In genomic region chr10:80741634-80742179, GRCm38 (mm10) we compare ENCODE assay signal across 8 mouse cellular contexts. TPM values are rescaled to one million over a fixed set of nuclear protein-coding genes. Genes with fewer than 3 reads are reported as not detected.
A peak's percentile ranks its signal among the peaks of the same experiment; 100 is the strongest.
DNase-seq lines count a peak whose midpoint lies in the region; ATAC-seq and TF ChIP-seq lines count a peak whose summit lies in the region.

No protein-coding gene starts in this region.

- H3K27ac ChIP-seq in heart, embryonic 11.5 days (ENCODE audit: low read depth, low read length) = peak overlapping the region; percentile 87
- H3K27ac ChIP-seq in intestine, postnatal 0 days (ENCODE audit: low read depth, low read length) = peak overlapping the region; percentile 74
- peak overlapping the region; percentile 64; the same call in 1 of the 2 replicates for H3K27ac ChIP-seq in neural tube, embryonic 12.5 days

- peaks cover 15% of the 10 kb centered on the region for H3K4me1 ChIP-seq in heart, embryonic 11.5 days (ENCODE audit: control insufficient read depth, insufficient read depth, low read length)
- H3K4me1 ChIP-seq in intestine, postnatal 0 days (replicated peaks; ENCODE audit: control insufficient read depth, insufficient read depth, low read length) = peaks cover 6% of the 10 kb centered on the region; the same call in 1 of the 2 replicates
- H3K4me1 ChIP-seq in neural tube, embryonic 12.5 days = peaks cover 21% of the 10 kb centered on the region

- TF ChIP-seq CTCF in intestine, postnatal 0 days (IDR thresholded peaks at IDR 0.05; ENCODE audit: low read depth) = no peak

- peak overlapping the region; percentile 97 for H3K9ac ChIP-seq in heart, embryonic 11.5 days (ENCODE audit: low read depth, low read length)
- H3K9ac ChIP-seq in intestine, postnatal 0 days (ENCODE audit: low read depth, low read length) = peak overlapping the region; percentile 99
- H3K9ac ChIP-seq in neural tube, embryonic 12.5 days = peak overlapping the region; percentile 96

- DNase-seq in heart, postnatal 14 days = no peak
- peak; percentile 54 for DNase-seq in thymus, postnatal 14 days
- DNase-seq in thymus, adult 18-20 months = no peak
- DNase-seq in frontal cortex, adult 2 months (ENCODE audit: extremely low spot score in 1 of 2, low spot score in 1 of 2) = no peak
- DNase-seq in layer of hippocampus, postnatal 14 days (ENCODE audit: low spot score in 2 of 2) = no peak

- peak overlapping the region; percentile 99 for H3K4me3 ChIP-seq in heart, embryonic 11.5 days (ENCODE audit: low read depth, low read length)
- peak overlapping the region; percentile 100 for H3K4me3 ChIP-seq in intestine, postnatal 0 days (ENCODE audit: low read depth, low read length)
- H3K4me3 ChIP-seq in neural tube, embryonic 12.5 days = peak overlapping the region; percentile 99

- peak overlapping the region; percentile 87 for H3K4me2 ChIP-seq in heart, embryonic 11.5 days
- peak overlapping the region; percentile 88 for H3K4me2 ChIP-seq in intestine, postnatal 0 days (replicated peaks; ENCODE audit: low read depth)
- H3K4me2 ChIP-seq in neural tube, embryonic 12.5 days (replicated peaks) = peak overlapping the region; percentile 98

- WGBS in heart, embryonic 11.5 days (ENCODE audit: insufficient replicate concordance) = 0% methylated on average over 46 of the region's 46 CpGs
- WGBS in intestine, postnatal 0 days = 0% methylated on average over 46 of the region's 46 CpGs
- WGBS in neural tube, embryonic 12.5 days = under 1% methylated on average over 46 of the region's 46 CpGs

- no peaks in the 10 kb centered on the region for H3K36me3 ChIP-seq in heart, embryonic 11.5 days (ENCODE audit: control insufficient read depth, insufficient read depth, low read length)
- no peaks in the 10 kb centered on the region; the same call in 1 of the 2 replicates for H3K36me3 ChIP-seq in intestine, postnatal 0 days (ENCODE audit: control insufficient read depth, insufficient read depth)
- peaks cover 4% of the 10 kb centered on the region; the same call in 1 of the 2 replicates for H3K36me3 ChIP-seq in neural tube, embryonic 12.5 days

- H3K9me3 ChIP-seq in heart, embryonic 11.5 days (replicated peaks; ENCODE audit: control insufficient read depth, low read length) = no peaks in the 10 kb centered on the region
- no peaks in the 10 kb centered on the region for H3K9me3 ChIP-seq in intestine, postnatal 0 days (ENCODE audit: control insufficient read depth)
- H3K9me3 ChIP-seq in neural tube, embryonic 12.5 days = no peaks in the 10 kb centered on the region

- H3K27me3 ChIP-seq in heart, embryonic 11.5 days (ENCODE audit: control insufficient read depth, insufficient read depth, low read length) = no peaks in the 10 kb centered on the region
- no peaks in the 10 kb centered on the region for H3K27me3 ChIP-seq in intestine, postnatal 0 days (replicated peaks; ENCODE audit: control insufficient read depth, insufficient read depth, low read length)
- H3K27me3 ChIP-seq in neural tube, embryonic 12.5 days (replicated peaks) = no peaks in the 10 kb centered on the region

- peak; percentile 6 for ATAC-seq in heart, embryonic 11.5 days (replicated peaks; ENCODE audit: insufficient number of reproducible peaks, low FRiP score, low TSS enrichment)
- ATAC-seq in intestine, postnatal 0 days = peak; percentile 37
- no peak; the same call in 1 of the 2 replicates for ATAC-seq in neural tube, embryonic 12.5 days (ENCODE audit: low FRiP score, low read depth)

- intact Hi-C loops in heart, postnatal 14 days (cut with DNase I) = no loop called here

RNA-seq across cellular contexts. Expression of gene Ap3d1, which starts 0.4 kb away (rescaled TPM):
- polyA plus RNA-seq in heart, embryonic 11.5 days (2014; fragmentation: Nextera tagmentation; extraction: Ambion mirVana) = 51.5 and 59.3 TPM in 2 replicates
- 10 to 100 TPM; 44.6 to 47.8 TPM for total RNA-seq in heart, postnatal 14 days (2021)
- polyA plus RNA-seq in intestine, postnatal 0 days (2015; fragmentation: Nextera tagmentation; extraction: Ambion mirVana) = 41.3 and 49.5 TPM in 2 replicates
- 93.9 and 95.1 TPM in 2 replicates for polyA plus RNA-seq in neural tube, embryonic 12.5 days (2016; fragmentation: Nextera tagmentation; extraction: Ambion mirVana)
- polyA plus RNA-seq in frontal cortex, adult 2 months (2012; rRNA removed) = 161 and 170 TPM in 2 replicates
- total RNA-seq in layer of hippocampus, postnatal 14 days (2021) = 100 to 1,000 TPM; 137 to 144 TPM

RNA-seq across cellular contexts. Expression of gene Dot1l, which starts 13.3 kb away (rescaled TPM):
- 23.1 and 27.3 TPM in 2 replicates for polyA plus RNA-seq in heart, embryonic 11.5 days (2014; fragmentation: Nextera tagmentation; extraction: Ambion mirVana)
- total RNA-seq in heart, postnatal 14 days (2021) = 10 to 100 TPM; 55.1 to 56.3 TPM
- polyA plus RNA-seq in intestine, postnatal 0 days (2015; fragmentation: Nextera tagmentation; extraction: Ambion mirVana) = 6.2 and 7.6 TPM in 2 replicates
- polyA plus RNA-seq in neural tube, embryonic 12.5 days (2016; fragmentation: Nextera tagmentation; extraction: Ambion mirVana) = 26.3 and 26.5 TPM in 2 replicates
- polyA plus RNA-seq in frontal cortex, adult 2 months (2012; rRNA removed) = 74.8 and 79.5 TPM in 2 replicates
- total RNA-seq in layer of hippocampus, postnatal 14 days (2021) = 10 to 100 TPM; 60.6 to 62.2 TPM

RNA-seq across cellular contexts. Expression of gene Izumo4, which starts 39.7 kb away (rescaled TPM):
- 8.2 and 8.5 TPM in 2 replicates for polyA plus RNA-seq in heart, embryonic 11.5 days (2014; fragmentation: Nextera tagmentation; extraction: Ambion mirVana)
- 1 to 10 TPM; 4.5 to 4.9 TPM for total RNA-seq in heart, postnatal 14 days (2021)
- polyA plus RNA-seq in intestine, postnatal 0 days (2015; fragmentation: Nextera tagmentation; extraction: Ambion mirVana) = 12.2 and 14.4 TPM in 2 replicates
- polyA plus RNA-seq in neural tube, embryonic 12.5 days (2016; fragmentation: Nextera tagmentation; extraction: Ambion mirVana) = 28.6 and 29.3 TPM in 2 replicates
- 99.6 and 108 TPM in 2 replicates for polyA plus RNA-seq in frontal cortex, adult 2 months (2012; rRNA removed)
- total RNA-seq in layer of hippocampus, postnatal 14 days (2021) = 10 to 100 TPM; 44.8 to 54.7 TPM

RNA-seq across cellular contexts. Expression of gene Mob3a, which starts 39.9 kb away (rescaled TPM):
- 38.9 and 39.0 TPM in 2 replicates for polyA plus RNA-seq in heart, embryonic 11.5 days (2014; fragmentation: Nextera tagmentation; extraction: Ambion mirVana)
- total RNA-seq in heart, postnatal 14 days (2021) = 10 to 100 TPM in 1 of 2 experiments, 1 to 10 TPM in 1; 7.0 to 11.4 TPM
- 14.4 and 15.4 TPM in 2 replicates for polyA plus RNA-seq in intestine, postnatal 0 days (2015; fragmentation: Nextera tagmentation; extraction: Ambion mirVana)
- polyA plus RNA-seq in neural tube, embryonic 12.5 days (2016; fragmentation: Nextera tagmentation; extraction: Ambion mirVana) = 59.4 and 61.5 TPM in 2 replicates
- polyA plus RNA-seq in frontal cortex, adult 2 months (2012; rRNA removed) = 9.1 and 10.6 TPM in 2 replicates
- 10 to 100 TPM; 16.1 to 19.0 TPM for total RNA-seq in layer of hippocampus, postnatal 14 days (2021)

RNA-seq across cellular contexts. Expression of gene Sf3a2, which starts 56.3 kb away (rescaled TPM):
- 68.6 and 68.7 TPM in 2 replicates for polyA plus RNA-seq in heart, embryonic 11.5 days (2014; fragmentation: Nextera tagmentation; extraction: Ambion mirVana)
- total RNA-seq in heart, postnatal 14 days (2021) = 10 to 100 TPM; 27.0 to 31.6 TPM
- polyA plus RNA-seq in intestine, postnatal 0 days (2015; fragmentation: Nextera tagmentation; extraction: Ambion mirVana) = 35.5 and 39.0 TPM in 2 replicates
- polyA plus RNA-seq in neural tube, embryonic 12.5 days (2016; fragmentation: Nextera tagmentation; extraction: Ambion mirVana) = 66.8 and 72.4 TPM in 2 replicates
- polyA plus RNA-seq in frontal cortex, adult 2 months (2012; rRNA removed) = 42.2 and 50.7 TPM in 2 replicates
- 10 to 100 TPM; 41.0 to 45.9 TPM for total RNA-seq in layer of hippocampus, postnatal 14 days (2021)
